Mouse (Mus musculus): Measurements from ENCODE around the gene Magea5.
"Not testable (repeated sequence)": the region's sequence is repeated elsewhere in the genome, so short reads cannot be mapped to it uniquely, and the experiment has no call there.

Gene Magea5

DNA sequence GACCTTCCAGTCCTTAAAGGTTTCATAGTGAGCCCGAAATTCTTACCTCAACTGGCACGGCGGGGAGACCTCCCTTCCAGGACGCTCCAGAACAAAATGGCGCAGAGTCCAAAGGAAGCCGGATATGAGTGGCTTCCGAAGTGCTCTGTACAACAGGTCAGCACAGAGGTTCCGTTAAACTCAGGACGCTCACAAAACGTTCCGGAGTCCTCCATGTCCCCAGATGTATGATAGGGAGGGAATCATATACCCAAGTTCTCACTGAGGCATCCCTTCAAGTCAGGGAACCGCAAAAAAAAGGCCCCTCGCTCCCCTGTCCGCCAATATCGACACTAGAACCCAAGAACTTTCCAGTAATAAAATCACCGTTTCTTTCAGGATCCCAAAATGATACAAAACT is at the start of gene Magea5:
Magea5 (minus strand) TSS at position 101 of the 400 bp plus-strand sequence.
- not testable (repeated sequence) for DNase-seq (ENCODE audit: low spot score in 2 of 2)

GRCm38 (mm10) chrX:155098024-155098423 is 35.1 kb upstream of the Magea5 start:
- no peak for DNase-seq (ENCODE audit: low spot score in 2 of 2)

GRCm38 (mm10) chrX:155093566-155093965 is 30.6 kb upstream of the Magea5 start, which contains the start of gene Magea2:
TSS of gene Magea2 (minus strand) at chrX:155093666.
- not testable (repeated sequence) for DNase-seq (ENCODE audit: low spot score in 2 of 2)

GRCm38 (mm10) chrX:155089693-155090092 is 26.7 kb upstream of the Magea5 start, which contains the start of gene Magea1:
TSS of gene Magea1 (minus strand) at chrX:155089793.
- not testable (repeated sequence) for DNase-seq (ENCODE audit: low spot score in 2 of 2)
